In genomic region chr19:44899104-44899793, GRCm38 (mm10) we compare ENCODE assay signal across 13 mouse cellular contexts. TPM values are rescaled to one million over a fixed set of nuclear protein-coding genes. Genes with fewer than 3 reads are reported as not detected.
A peak's percentile ranks its signal among the peaks of the same experiment; 100 is the strongest.
DNase-seq lines count a peak whose midpoint lies in the region; ATAC-seq and TF ChIP-seq lines count a peak whose summit lies in the region.
"Had no signal": no experiment of that assay in that cellular context is flagged by ENCODE, and none has a peak within 500 bp of the region (broad histone marks: within the 10 kb centered on the region; RNA-seq: fewer than 3 reads in every experiment).

No protein-coding gene starts in this region.

- H3K36me3 ChIP-seq in heart, embryonic 13.5 days = no peaks in the 10 kb centered on the region
- H3K36me3 ChIP-seq in midbrain, embryonic 13.5 days = no peaks in the 10 kb centered on the region
- no peaks in the 10 kb centered on the region for H3K36me3 ChIP-seq in midbrain, embryonic 16.5 days (ENCODE audit: control insufficient read depth, insufficient read depth, low read length)
- no peaks in the 10 kb centered on the region for H3K36me3 ChIP-seq in hindbrain, embryonic 14.5 days (replicated peaks; ENCODE audit: control insufficient read depth, insufficient read depth)
- H3K36me3 ChIP-seq in small intestine, adult 2 months (ENCODE audit: control insufficient read depth, insufficient read depth, low read length) = no peaks in the 10 kb centered on the region
- H3K36me3 ChIP-seq: embryonic facial prominence, embryonic 15.5 days; limb, embryonic 12.5 days had no signal

- peak overlapping the region; percentile 50 for H3K9ac ChIP-seq in heart, embryonic 13.5 days
- H3K9ac ChIP-seq in midbrain, embryonic 13.5 days (replicated peaks) = peak overlapping the region; percentile 28; the same call in 1 of the 2 replicates
- no peak overlapping the region for H3K9ac ChIP-seq in midbrain, embryonic 16.5 days (ENCODE audit: low read depth, low read length)
- peak overlapping the region; percentile 36; the same call in 1 of the 2 replicates for H3K9ac ChIP-seq in hindbrain, embryonic 14.5 days
- H3K9ac ChIP-seq: embryonic facial prominence, embryonic 15.5 days; limb, embryonic 12.5 days had no signal

- H3K9me3 ChIP-seq in heart, embryonic 13.5 days = no peaks in the 10 kb centered on the region
- no peaks in the 10 kb centered on the region for H3K9me3 ChIP-seq in midbrain, embryonic 13.5 days
- no peaks in the 10 kb centered on the region for H3K9me3 ChIP-seq in midbrain, embryonic 16.5 days (replicated peaks; ENCODE audit: control insufficient read depth, low read length, poor library complexity, severe bottlenecking)
- H3K9me3 ChIP-seq in hindbrain, embryonic 14.5 days (ENCODE audit: control insufficient read depth, low read length) = no peaks in the 10 kb centered on the region
- H3K9me3 ChIP-seq: embryonic facial prominence, embryonic 15.5 days; limb, embryonic 12.5 days; megakaryocyte, embryonic 14.5 days had no signal

- 8% methylated on average over 9 of the region's 9 CpGs for WGBS in heart, embryonic 13.5 days
- whole genome bisulfite sequencing in midbrain, embryonic 13.5 days = 38% methylated on average over 9 of the region's 9 CpGs
- 46% methylated on average over 9 of the region's 9 CpGs for WGBS in midbrain, embryonic 16.5 days
- 37% methylated on average over 9 of the region's 9 CpGs for WGBS in hindbrain, embryonic 14.5 days
- 34% methylated on average over 9 of the region's 9 CpGs for WGBS in small intestine, adult 2 months

- ATAC-seq in heart, embryonic 13.5 days (ENCODE audit: extremely low read depth, insufficient number of reproducible peaks, low FRiP score, low TSS enrichment) = peak; percentile 20; the same call in 1 of the 2 replicates
- 0 out of 2 replicates have a peak, but pooled peaks have one; percentile 46 for ATAC-seq in midbrain, embryonic 13.5 days
- ATAC-seq in midbrain, embryonic 16.5 days = no peak
- ATAC-seq in hindbrain, embryonic 14.5 days (ENCODE audit: low FRiP score) = no peak

- no peak for TF ChIP-seq POLR2A in small intestine, adult 2 months (IDR thresholded peaks at IDR 0.05; ENCODE audit: low read depth, low read length)

- intact Hi-C loops in heart, postnatal 36 days (cut with DNase I) = no loop called here

- peak overlapping the region; percentile 74 for H3K27ac ChIP-seq in heart, embryonic 13.5 days (replicated peaks)
- 0 out of 2 replicates have a peak overlapping the region, but pooled peaks have one; percentile 51 for H3K27ac ChIP-seq in midbrain, embryonic 13.5 days
- H3K27ac ChIP-seq in midbrain, embryonic 16.5 days (ENCODE audit: low read length) = no peak overlapping the region
- peak overlapping the region; percentile 77 for H3K27ac ChIP-seq in hindbrain, embryonic 14.5 days
- peak overlapping the region; percentile 54 for H3K27ac ChIP-seq in small intestine, adult 2 months (ENCODE audit: insufficient read depth, low read depth, low read length)
- H3K27ac ChIP-seq: limb, embryonic 12.5 days had no signal

- H3K4me1 ChIP-seq in heart, embryonic 13.5 days = peaks cover 48% of the 10 kb centered on the region
- H3K4me1 ChIP-seq in midbrain, embryonic 13.5 days (replicated peaks) = peaks cover 28% of the 10 kb centered on the region
- H3K4me1 ChIP-seq in midbrain, embryonic 16.5 days (ENCODE audit: control insufficient read depth, insufficient read depth, low read length) = peaks cover 13% of the 10 kb centered on the region
- H3K4me1 ChIP-seq in hindbrain, embryonic 14.5 days (replicated peaks; ENCODE audit: control insufficient read depth, insufficient read depth, low read length) = peaks cover 22% of the 10 kb centered on the region
- H3K4me1 ChIP-seq in small intestine, adult 2 months (ENCODE audit: control insufficient read depth, insufficient read depth, insufficient read length, low read length) = peaks cover 21% of the 10 kb centered on the region

- DNase-seq in heart, postnatal 36 days = no peak
- no peak for DNase-seq in hindbrain, embryonic 14.5 days (ENCODE audit: low spot score)
- no peak for DNase-seq in right cerebral cortex, adult 2 months (ENCODE audit: low spot score in 2 of 2)
- no peak for DNase-seq in adrenal gland, adult (ENCODE audit: inconsistent age in 2 of 2, low spot score in 1 of 2)
- DNase-seq: cerebellum, adult 9-10 months; gastrocnemius, postnatal 36 days had no signal

- peak overlapping the region; percentile 18; the same call in 1 of the 2 replicates for H3K4me2 ChIP-seq in heart, embryonic 13.5 days
- no peak overlapping the region for H3K4me2 ChIP-seq in midbrain, embryonic 13.5 days (replicated peaks)
- no peak overlapping the region for H3K4me2 ChIP-seq in midbrain, embryonic 16.5 days (ENCODE audit: low read length)
- no peak overlapping the region for H3K4me2 ChIP-seq in hindbrain, embryonic 14.5 days (replicated peaks)
- H3K4me2 ChIP-seq: embryonic facial prominence, embryonic 15.5 days; limb, embryonic 12.5 days had no signal

- peaks cover 20% of the 10 kb centered on the region for H3K27me3 ChIP-seq in heart, embryonic 13.5 days (replicated peaks)
- H3K27me3 ChIP-seq in midbrain, embryonic 13.5 days = peaks cover 57% of the 10 kb centered on the region
- H3K27me3 ChIP-seq in midbrain, embryonic 16.5 days (ENCODE audit: control insufficient read depth, insufficient read depth, low read depth, low read length) = peaks cover 21% of the 10 kb centered on the region
- H3K27me3 ChIP-seq in hindbrain, embryonic 14.5 days (ENCODE audit: control insufficient read depth, insufficient read depth, low read length) = peaks cover 20% of the 10 kb centered on the region
- no peaks in the 10 kb centered on the region for H3K27me3 ChIP-seq in small intestine, adult 2 months (ENCODE audit: control insufficient read depth, insufficient read depth, low read length)

- H3K4me3 ChIP-seq in heart, embryonic 13.5 days = no peak overlapping the region
- H3K4me3 ChIP-seq in midbrain, embryonic 13.5 days (replicated peaks) = no peak overlapping the region
- no peak overlapping the region for H3K4me3 ChIP-seq in midbrain, embryonic 16.5 days (ENCODE audit: low read depth, low read length)
- H3K4me3 ChIP-seq in hindbrain, embryonic 14.5 days (replicated peaks; ENCODE audit: low read length) = no peak overlapping the region
- H3K4me3 ChIP-seq in small intestine, adult 2 months (ENCODE audit: low read depth, low read length) = no peak overlapping the region
- H3K4me3 ChIP-seq: embryonic facial prominence, embryonic 15.5 days; limb, embryonic 12.5 days; megakaryocyte, embryonic 14.5 days had no signal

- TF ChIP-seq CTCF in small intestine, adult 2 months (IDR thresholded peaks at IDR 0.05; ENCODE audit: extremely low read depth, insufficient read length, insufficient replicate concordance, low read depth, low read length) = no peak

RNA-seq across cellular contexts. Expression of gene Slf2, which starts 31.7 kb away (rescaled TPM):
- 27.2 and 29.7 TPM in 2 replicates for polyA plus RNA-seq in heart, embryonic 13.5 days (2015; fragmentation: Nextera tagmentation; extraction: Ambion mirVana)
- total RNA-seq in heart, postnatal 36 days (2021) = 10 to 100 TPM; 21.4 to 23.3 TPM
- polyA plus RNA-seq in midbrain, embryonic 13.5 days (2015; fragmentation: Nextera tagmentation; extraction: Ambion mirVana) = 30.0 and 30.2 TPM in 2 replicates
- 30.3 and 35.7 TPM in 2 replicates for polyA plus RNA-seq in midbrain, embryonic 16.5 days (2015; fragmentation: Nextera tagmentation; extraction: Ambion mirVana)
- 33.1 and 34.8 TPM in 2 replicates for polyA plus RNA-seq in hindbrain, embryonic 14.5 days (2014; fragmentation: Nextera tagmentation; extraction: Ambion mirVana)
- polyA plus RNA-seq in small intestine, adult 2 months (2012; rRNA removed) = 38.5 and 43.9 TPM in 2 replicates

Comparison
In these comparisons a context has a peak if more than half of its experiments do, and no peak if none do; other contexts are left out.
1. ATAC-seq: peak in heart, embryonic 13.5 days (single experiment) and midbrain, embryonic 13.5 days (single experiment); none in midbrain, embryonic 16.5 days (single experiment) and hindbrain, embryonic 14.5 days (single experiment).